Mouse (Mus musculus) small intestine, adult 2 months (tissue): ENCODE measurements around the gene Rarg. TPM values are rescaled to one million over a fixed set of nuclear protein-coding genes. Genes with fewer than 3 reads are reported as not detected.

ENCODE experiments used
- H3K27ac ChIP-seq: fragments of 200-500 bp; 2 replicates; pipeline ENCODE4 v1.5.1; 2012; ENCODE audit warnings: low read depth, low read length, control low read depth, inconsistent platforms; ENCODE audit not compliant: insufficient read depth
- H3K27me3 ChIP-seq: fragments of 200-500 bp; 2 replicates; pipeline ENCODE4 v1.6.1; 2012; ENCODE audit warnings: mild to moderate bottlenecking, moderate library complexity, low read length, inconsistent platforms; ENCODE audit not compliant: control insufficient read depth, insufficient read depth
- H3K36me3 ChIP-seq: fragments of 200-500 bp; 2 replicates; pipeline ENCODE4 v1.6.1; 2012; ENCODE audit warnings: mild to moderate bottlenecking, low read length, control low read depth, inconsistent platforms; ENCODE audit not compliant: control insufficient read depth, insufficient read depth
- H3K4me1 ChIP-seq: fragments of 200-500 bp; 2 replicates; pipeline ENCODE4 v1.6.1; 2012; ENCODE audit warnings: low read length, inconsistent platforms, mixed read lengths; ENCODE audit not compliant: control insufficient read depth, insufficient read depth, insufficient read length
- H3K4me3 ChIP-seq: fragments of 200-500 bp; 2 replicates; pipeline ENCODE4 v1.5.1; 2012; ENCODE audit warnings: low read depth, mild to moderate bottlenecking, control low read depth, inconsistent platforms, low read length, moderate library complexity
- CTCF ChIP-seq: fragments of 200-500 bp; IDR thresholded peaks from 2 replicates; pipeline ENCODE4 v1.5.1; 2012; ENCODE audit warnings: low read depth, mild to moderate bottlenecking, control low read depth, inconsistent platforms, low read length, moderate library complexity, mixed read lengths; ENCODE audit not compliant: insufficient replicate concordance, insufficient read length; ENCODE audit errors: extremely low read depth
- POLR2A ChIP-seq: fragments of 200-500 bp; IDR thresholded peaks from 2 replicates; pipeline ENCODE4 v1.6.1; 2012; ENCODE audit warnings: low read depth, mild to moderate bottlenecking, control low read depth, inconsistent platforms, low read length, moderate library complexity
- WGBS: fragments of 180-500 bp; shearing (Covaris S2); methylation state at CpG from one replicate; pipeline ENCODE4 v1.1.7; 2018; 5-methylcytosine and 5-hydroxymethylcytosine counted together
- polyA plus RNA-seq: library from polyadenylated mRNA; depleted of rRNA; stranded (reverse); fragments of >200 nt; gene quantifications from 2 replicates; pipeline ENCODE4 v1.2.3, GENCODE M21; 2012

The Rarg gene
- polyA plus RNA-seq, 1 experiment, result 6.7 TPM

DNA sequence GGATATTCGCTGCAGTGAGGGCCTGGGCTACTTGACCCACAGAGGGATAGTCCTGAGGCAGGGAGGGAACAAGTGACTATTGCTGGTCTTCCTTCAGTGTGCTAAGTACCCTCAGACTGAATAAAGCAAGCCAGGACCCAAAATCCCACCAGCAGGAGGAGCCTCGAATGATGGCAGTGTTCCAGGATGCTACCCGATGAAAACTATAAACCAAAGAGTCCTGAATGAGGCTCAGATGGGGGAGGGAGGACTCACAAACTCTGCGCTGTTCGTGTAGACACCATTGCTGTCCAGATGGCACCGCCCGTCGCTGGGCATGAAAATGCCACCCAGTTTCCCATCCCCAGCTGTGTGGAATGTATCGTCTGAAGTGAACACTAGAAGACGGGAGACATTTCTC is 34.9 kb downstream of the Rarg start:
- Histone ChIP-seq H3K36me3 (no peaks in the 10 kb centered on the region), H3K27me3 (no peaks in the 10 kb centered on the region), H3K4me3 (no peak overlapping the region), H3K4me1 (peaks cover 8% of the 10 kb centered on the region), H3K27ac (no peak overlapping the region)
- WGBS, result 71% methylated on average over 10 of the region's 10 CpGs
- TF ChIP-seq CTCF (no peak), POLR2A (no peak)

DNA sequence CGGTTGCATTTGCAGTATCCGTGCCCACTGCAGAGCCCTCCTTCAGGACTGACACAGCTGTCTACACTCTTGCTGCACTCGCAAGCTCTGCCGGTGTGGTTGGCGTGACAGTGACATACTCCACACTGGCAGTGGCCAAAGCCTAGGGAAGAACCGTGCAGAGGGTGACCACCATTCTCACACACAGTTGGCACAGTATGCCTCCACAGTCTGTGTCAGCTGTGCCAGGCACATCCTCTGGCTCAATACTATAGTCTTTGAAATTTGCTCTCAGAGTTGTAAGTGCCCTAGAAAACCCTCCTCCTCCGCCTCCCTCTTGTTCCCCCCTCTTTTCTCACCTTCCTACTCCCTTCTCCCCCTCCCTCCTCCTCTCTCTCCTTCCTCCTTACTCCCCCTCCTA is 40.0 kb downstream of the Rarg start:
- H3K27ac ChIP-seq, result no peak overlapping the region
- no peaks in the 10 kb centered on the region for H3K4me1 ChIP-seq
- TF ChIP-seq CTCF, result no peak
- no peak for TF ChIP-seq POLR2A
- no peaks in the 10 kb centered on the region for H3K27me3 ChIP-seq
- 76% methylated on average over 7 of the region's 7 CpGs for WGBS
- no peak overlapping the region for H3K4me3 ChIP-seq
- H3K36me3 ChIP-seq, result peaks cover 29% of the 10 kb centered on the region

DNA sequence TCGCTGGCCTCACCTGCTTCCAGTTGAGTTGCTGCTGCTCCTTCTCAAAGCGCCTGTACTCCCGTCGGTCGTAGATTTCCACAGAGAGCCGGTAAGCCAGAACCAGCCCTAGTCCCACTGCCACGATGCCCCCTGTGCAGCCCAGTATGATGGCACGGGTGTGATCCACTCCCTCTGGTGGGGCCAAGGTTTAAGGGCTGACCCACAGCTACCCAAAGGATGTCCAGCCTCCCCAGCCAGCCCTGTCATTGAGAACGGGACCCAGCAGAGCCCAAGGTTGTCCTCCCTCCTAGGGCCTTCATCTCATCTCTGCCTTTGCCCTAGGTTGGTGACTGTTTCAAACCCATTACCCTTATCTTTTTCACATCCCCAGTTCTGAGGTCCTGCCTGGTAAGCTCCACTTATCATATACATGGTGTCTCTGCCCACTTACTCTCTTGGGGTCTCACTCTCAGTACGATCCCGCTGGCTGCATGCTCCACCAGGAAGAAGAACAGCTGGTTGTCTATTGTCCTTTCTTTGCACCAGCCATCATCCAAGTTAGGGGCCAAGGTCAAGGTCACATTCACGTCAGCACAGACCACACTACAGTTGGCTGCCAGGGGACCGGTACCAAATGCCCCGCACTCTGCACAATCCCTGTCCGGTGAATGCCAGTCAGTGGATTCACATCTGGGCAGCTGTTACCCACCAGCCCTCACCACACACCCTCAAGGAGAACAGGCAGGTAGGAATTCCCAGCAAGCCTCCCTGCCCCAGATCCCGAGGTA is 40.7 kb downstream of the Rarg start:
- Histone ChIP-seq H3K4me3 (no peak overlapping the region), H3K27me3 (no peaks in the 10 kb centered on the region), H3K36me3 (peaks cover 35% of the 10 kb centered on the region), H3K27ac (no peak overlapping the region), H3K4me1 (no peaks in the 10 kb centered on the region)
- TF ChIP-seq CTCF, result no peak
- no peak for TF ChIP-seq POLR2A
- 83% methylated on average over 16 of the region's 16 CpGs for WGBS

DNA sequence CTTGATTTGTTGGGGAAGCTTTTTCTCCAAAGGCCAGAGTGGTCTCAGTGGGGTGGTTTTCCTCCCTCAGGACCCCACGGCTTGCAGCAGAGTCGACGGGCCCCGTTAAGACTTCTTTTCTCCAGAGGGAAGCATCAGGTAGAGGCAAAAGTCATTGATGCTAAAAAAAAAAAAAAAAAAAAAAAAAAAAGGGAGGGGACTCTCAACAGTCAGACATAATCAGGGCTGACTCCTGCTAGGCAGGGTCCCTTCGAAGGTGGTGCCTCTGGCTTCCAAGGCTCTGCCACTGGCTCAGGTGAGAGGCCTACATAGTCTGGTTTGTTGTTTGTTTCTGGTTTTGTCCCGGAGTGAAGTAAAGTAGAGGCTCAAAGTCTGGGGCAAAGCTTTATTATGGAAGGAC is 41.7 kb downstream of the Rarg start:
- no peak overlapping the region for H3K4me3 ChIP-seq
- H3K36me3 ChIP-seq, result peaks cover 41% of the 10 kb centered on the region
- H3K27ac ChIP-seq, result no peak overlapping the region
- 76% methylated on average over 6 of the region's 6 CpGs for WGBS
- no peaks in the 10 kb centered on the region for H3K4me1 ChIP-seq
- TF ChIP-seq POLR2A (no peak), CTCF (no peak)
- H3K27me3 ChIP-seq, result no peaks in the 10 kb centered on the region

DNA sequence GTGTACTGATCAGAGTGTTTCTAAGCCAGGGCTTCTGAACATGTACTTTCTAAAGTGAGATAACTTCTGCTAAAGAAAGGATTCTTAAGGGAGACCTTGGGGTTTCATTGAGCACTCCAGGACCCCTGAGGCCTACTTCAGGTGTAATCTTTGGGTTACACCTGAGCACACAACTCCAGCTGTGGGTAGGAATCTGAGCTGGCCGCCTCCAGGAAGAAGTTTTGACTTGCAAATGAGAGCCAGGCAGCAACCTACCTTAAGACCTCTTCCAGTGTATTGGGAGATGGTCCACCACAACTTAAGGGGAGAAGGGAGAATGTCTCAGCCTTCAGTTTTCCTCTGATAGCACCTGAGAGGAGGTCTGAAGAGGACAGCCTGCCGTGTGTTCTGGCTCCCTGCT is 43.2 kb downstream of the Rarg start:
- Histone ChIP-seq H3K4me3 (no peak overlapping the region), H3K36me3 (peaks cover 54% of the 10 kb centered on the region), H3K4me1 (no peaks in the 10 kb centered on the region), H3K27me3 (no peaks in the 10 kb centered on the region), H3K27ac (no peak overlapping the region)
- TF ChIP-seq POLR2A (no peak), CTCF (no peak)
- 62% methylated on average over 2 of the region's 2 CpGs for WGBS

DNA sequence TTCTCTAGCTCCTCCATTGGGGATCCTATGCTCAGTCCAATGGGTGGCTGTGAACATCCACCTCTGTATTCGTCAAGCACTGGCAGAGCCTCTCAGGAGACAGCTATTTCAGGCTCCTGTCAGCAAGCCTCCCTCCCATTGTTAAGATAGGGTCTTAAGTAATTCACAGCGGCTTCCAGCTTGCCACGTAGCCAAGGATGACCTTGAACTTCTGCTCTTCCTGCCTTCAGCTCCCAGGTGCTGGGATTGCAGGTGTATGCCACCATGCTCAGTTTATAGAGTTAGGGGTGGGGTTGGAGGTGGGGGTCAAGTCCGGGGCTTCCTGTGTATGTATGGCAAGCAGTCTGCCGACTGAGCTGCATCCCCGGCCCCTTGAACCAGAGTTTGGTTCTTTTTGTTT is 45.4 kb downstream of the Rarg start:
- Histone ChIP-seq H3K36me3 (peaks cover 70% of the 10 kb centered on the region), H3K4me3 (no peak overlapping the region), H3K27me3 (no peaks in the 10 kb centered on the region), H3K27ac (no peak overlapping the region), H3K4me1 (no peaks in the 10 kb centered on the region; the same call in 1 of the 2 replicates)
- TF ChIP-seq CTCF (no peak), POLR2A (no peak)
- WGBS, result 65% methylated on average over 6 of the region's 6 CpGs

DNA sequence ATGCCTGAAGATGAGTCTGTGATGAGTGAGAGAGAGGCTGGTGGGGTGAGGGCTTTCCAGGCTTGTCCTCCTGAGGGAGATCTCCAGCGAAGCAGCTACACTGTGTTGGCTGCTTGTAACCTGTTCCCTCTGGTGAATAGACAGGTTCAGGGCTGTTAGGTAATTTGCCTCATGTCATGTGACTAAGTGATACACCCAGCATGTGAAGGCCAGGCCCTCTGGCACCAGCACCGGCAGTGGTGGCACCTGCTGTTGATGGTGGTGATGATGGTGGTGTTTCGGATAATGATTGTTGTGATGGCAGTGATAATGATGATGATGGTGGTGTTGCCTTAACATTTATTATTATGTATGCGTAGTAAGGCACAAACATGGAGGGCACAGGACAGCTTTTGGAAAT is 46.5 kb downstream of the Rarg start:
- H3K4me1 ChIP-seq, result no peaks in the 10 kb centered on the region; the same call in 1 of the 2 replicates
- no peak overlapping the region for H3K27ac ChIP-seq
- peaks cover 70% of the 10 kb centered on the region for H3K36me3 ChIP-seq
- WGBS, result 74% methylated on average over 4 of the region's 4 CpGs
- no peak overlapping the region for H3K4me3 ChIP-seq
- no peak for TF ChIP-seq POLR2A
- no peak for TF ChIP-seq CTCF
- H3K27me3 ChIP-seq, result no peaks in the 10 kb centered on the region
